Mouse (Mus musculus): Measurements from ENCODE around the gene Pfdn6.

Gene Pfdn6

GRCm38 (mm10) chr17:33940206-33940805 is at the start of gene Pfdn6, which contains the start of gene Wdr46:
Gene Pfdn6, minus strand, starts transcription at chr17:33940343.
Gene Wdr46, plus strand, starts transcription at chr17:33940660.
- peak; percentile 74 to 85 for DNase-seq (ENCODE audit: low spot score in 2 of 2)

DNA sequence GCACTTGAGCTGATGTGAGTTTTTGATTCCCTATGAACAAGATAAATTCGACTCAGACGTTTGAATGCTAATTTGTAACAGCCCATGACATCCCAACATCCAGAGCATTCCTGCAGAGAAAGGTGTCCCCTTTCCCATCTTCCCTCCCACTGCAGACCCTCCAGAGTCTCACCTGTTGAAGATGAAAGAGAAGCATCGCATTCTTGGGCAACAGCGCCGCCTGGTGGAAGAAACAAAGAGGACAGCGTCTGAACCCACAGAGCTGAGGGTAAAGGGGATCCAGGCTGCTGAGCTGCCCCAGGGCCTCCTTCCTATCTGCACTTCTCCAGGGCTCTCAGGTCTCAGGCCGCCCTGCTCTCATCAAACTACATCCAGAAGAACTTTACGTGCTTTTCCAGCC is 42.0 kb upstream of the Pfdn6 start:
- DNase-seq (ENCODE audit: low spot score in 2 of 2) = peak; percentile 56 to 81

GRCm38 (mm10) chr17:33981192-33981909 is 41.2 kb upstream of the Pfdn6 start:
- DNase-seq (ENCODE audit: low spot score in 2 of 2) = peak; percentile 83

- no peak for DNase-seq (ENCODE audit: low spot score in 2 of 2)
Measured at GRCm38 (mm10) chr17:33980181-33981035, 40.3 kb upstream of the Pfdn6 start.

- DNase-seq (ENCODE audit: low spot score in 2 of 2) = no peak
Measured at GRCm38 (mm10) chr17:33979512-33980050, 39.4 kb upstream of the Pfdn6 start.

DNA sequence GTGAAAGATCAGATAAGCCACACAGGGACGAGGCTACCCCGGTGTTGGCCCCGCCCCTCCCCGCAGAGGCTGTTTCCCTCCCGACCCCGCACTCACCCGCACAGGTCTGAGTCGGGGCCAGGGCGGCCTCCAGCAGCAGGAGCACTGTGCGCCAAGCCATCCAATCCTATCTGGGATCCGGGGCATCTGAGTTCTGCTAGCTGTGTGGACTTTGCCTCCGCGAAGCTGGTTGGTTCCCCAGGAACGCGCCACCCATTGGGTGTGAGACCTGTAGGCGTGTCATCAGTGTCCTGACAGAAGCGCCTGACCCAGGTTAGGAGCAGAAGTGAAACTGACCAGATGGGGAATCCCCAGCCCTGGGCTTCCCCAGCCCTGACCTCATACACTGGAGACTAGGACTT is 38.5 kb upstream of the Pfdn6 start:
- DNase-seq (ENCODE audit: low spot score in 2 of 2) = no peak

DNA sequence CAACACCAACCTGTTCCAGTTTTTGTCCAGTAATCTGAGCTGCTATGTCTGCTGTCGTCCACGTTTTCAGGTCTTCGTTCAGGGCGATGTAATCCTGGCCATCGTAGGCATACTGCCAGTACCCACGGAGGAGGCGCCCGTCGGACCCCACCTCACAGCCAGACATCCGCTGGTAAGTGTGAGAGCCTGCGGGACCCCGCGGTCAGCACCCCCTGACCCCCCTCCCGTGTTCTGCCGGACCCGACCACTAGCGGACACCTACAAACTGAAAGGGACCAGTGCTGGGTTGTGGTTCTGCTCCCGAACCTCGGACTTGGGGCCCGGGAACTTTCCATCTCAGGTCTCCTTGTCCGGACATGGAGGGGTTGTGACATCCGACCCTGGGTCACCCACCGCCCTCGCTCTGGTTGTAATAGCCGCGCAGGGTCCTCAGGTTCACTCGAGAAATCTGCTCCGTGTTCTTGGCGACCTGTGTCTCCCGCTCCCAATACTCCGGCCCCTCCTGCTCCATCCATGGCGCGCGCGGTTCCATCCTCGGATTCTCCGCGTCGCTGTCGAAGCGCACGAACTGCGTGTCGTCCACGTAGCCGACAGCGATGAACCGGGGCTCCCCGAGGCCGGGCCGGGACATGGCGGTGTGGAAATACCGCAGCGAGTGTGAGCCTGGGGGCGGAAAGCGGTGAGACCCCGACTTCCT is 37.9 kb upstream of the Pfdn6 start:
- no peak for DNase-seq (ENCODE audit: low spot score in 2 of 2)

GRCm38 (mm10) chr17:33973572-33973971 is 33.4 kb upstream of the Pfdn6 start:
- no peak for DNase-seq (ENCODE audit: low spot score in 2 of 2)

DNA sequence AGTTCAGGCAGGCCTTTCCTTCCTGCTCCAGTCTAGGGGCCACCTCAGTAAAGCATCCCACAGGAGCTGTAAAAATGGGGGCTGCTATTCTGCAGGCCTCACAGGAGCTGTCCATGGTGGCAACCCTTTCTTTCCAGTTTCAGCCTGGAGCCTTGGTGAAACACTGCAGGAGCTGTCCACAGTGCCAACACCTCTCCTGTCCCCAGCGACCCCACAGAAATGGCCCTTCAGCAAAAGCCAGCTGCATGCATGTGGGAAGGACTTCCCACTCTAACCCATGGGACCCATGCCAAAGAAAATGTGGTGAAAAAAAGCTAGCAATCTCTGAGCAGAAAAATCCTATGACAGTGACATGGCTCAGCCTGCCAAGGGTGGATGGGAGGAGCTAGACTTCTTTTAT is 32.5 kb upstream of the Pfdn6 start:
- no peak for DNase-seq (ENCODE audit: low spot score in 2 of 2)

DNA sequence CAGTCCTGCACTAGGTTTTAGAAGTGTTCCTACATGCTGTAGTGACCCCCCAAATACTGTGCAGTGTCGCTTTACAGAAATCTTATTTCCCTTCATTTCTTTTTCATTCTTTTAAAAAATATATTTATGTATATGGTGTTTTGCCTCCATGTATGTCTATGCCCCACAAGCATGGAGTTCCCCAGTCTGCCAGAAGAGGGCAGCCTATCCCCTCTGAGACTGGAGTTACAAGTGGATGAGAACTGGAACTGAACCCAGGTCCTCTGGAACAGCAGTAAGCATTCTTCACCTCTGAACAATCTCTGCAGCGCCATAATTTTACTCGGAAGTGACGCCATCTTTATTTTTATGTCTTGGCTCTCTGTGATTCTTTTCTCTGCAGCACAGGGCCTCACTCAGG is 29.3 kb upstream of the Pfdn6 start:
- DNase-seq (ENCODE audit: low spot score in 2 of 2) = no peak

DNA sequence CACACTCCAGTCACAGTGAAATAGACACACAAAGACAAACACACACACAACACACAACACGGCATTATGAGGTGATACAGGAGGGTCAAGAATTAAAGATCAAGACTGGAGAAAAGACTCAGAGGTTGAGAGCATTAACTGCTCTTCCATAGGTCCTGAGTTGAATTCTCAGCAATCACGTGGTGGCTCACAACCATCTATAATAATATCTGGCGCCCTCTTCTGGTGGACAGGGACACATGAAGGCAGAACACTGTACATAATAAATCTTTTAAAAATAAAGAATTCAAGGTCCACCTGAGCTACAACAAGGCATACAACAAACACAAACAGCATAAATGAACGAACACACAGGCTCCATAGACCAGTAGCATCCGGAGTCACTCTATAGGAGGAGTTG is 28.8 kb upstream of the Pfdn6 start:
- DNase-seq (ENCODE audit: low spot score in 2 of 2) = peak in 1 of 2 experiments; percentile 83

DNA sequence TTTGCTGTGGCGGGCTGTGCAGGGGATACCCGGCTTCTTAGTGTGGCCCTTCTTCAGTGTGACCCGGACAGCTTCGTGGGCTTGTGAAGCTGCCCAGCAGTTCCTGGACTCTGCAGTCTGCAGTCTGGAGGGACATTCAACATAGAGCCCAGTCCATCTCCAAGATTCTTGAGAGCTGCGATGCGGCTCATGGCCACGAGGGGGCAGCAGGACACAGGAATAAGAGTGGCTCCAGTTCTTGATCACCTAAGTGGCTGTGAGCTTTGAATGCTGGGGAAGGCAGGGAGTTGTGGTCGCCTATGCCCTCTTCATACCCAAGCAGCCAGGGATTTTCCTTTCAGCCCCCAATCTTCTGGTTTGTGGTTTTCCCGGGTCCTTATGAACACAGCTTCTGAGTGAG is 28.3 kb upstream of the Pfdn6 start:
- peak in 1 of 2 experiments; percentile 72 for DNase-seq (ENCODE audit: low spot score in 2 of 2)

GRCm38 (mm10) chr17:33965846-33966550 is 25.9 kb upstream of the Pfdn6 start:
- no peak for DNase-seq (ENCODE audit: low spot score in 2 of 2)

GRCm38 (mm10) chr17:33965082-33965845 is 25.1 kb upstream of the Pfdn6 start:
- no peak for DNase-seq (ENCODE audit: low spot score in 2 of 2)

DNA sequence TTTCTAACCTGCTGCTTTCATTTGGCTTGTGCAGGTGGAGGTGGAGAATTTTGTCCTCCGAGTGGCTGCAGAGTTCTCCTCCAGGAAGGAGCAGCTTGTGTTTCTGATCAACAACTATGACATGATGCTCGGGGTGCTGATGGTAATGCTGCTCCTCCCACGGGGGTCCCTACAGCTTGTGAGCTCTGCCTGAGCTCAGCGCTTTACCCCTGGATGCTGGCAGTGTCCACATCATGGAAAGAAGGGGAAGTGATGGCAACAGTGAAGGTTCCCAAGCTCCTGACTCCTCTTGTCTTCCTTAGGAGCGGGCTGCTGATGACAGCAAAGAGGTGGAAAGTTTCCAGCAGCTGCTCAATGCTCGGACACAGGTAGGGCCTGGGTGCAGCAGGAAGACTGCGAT is 22.7 kb upstream of the Pfdn6 start:
- no peak for DNase-seq (ENCODE audit: low spot score in 2 of 2)

DNA sequence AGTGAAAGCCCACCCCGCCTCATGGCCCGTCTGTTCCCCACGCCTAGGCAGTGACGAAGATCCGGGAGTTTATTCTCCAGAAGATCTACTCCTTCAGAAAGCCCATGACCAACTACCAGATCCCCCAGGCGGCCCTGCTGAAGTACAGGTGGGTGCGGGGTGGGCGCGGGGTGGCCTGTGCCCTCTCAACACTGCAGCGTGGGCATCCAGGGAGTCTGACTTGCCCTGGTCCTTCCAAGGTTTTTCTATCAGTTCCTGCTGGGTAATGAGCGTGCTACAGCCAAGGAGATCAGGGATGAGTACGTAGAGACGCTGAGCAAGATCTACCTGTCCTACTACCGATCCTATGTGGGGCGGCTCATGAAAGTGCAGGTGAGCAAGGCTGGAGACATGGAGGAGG is 19.8 kb upstream of the Pfdn6 start:
- no peak for DNase-seq (ENCODE audit: low spot score in 2 of 2)

DNA sequence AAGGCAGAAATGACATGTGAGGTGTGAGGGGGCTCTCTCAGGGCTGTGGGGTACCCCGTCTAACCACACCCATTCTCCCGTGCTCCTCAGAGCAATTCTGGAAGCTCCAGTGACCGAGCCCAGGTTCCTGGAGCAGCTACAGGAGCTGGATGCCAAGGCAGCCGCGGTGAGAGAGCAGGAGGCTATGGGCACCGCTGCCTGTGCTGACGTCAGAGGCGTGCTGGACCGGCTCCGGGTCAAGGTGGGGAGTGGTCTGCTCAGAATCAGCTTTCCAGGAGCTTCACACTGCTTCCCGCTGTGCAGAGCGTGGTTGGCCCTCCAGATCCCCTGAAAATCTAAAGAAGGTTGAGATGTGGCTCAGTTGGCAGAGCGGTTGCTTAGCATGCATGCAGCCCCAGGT is 19.0 kb upstream of the Pfdn6 start:
- no peak for DNase-seq (ENCODE audit: low spot score in 2 of 2)

- no peak for DNase-seq (ENCODE audit: low spot score in 2 of 2)
Measured at GRCm38 (mm10) chr17:33958451-33958850, 18.3 kb upstream of the Pfdn6 start.

DNA sequence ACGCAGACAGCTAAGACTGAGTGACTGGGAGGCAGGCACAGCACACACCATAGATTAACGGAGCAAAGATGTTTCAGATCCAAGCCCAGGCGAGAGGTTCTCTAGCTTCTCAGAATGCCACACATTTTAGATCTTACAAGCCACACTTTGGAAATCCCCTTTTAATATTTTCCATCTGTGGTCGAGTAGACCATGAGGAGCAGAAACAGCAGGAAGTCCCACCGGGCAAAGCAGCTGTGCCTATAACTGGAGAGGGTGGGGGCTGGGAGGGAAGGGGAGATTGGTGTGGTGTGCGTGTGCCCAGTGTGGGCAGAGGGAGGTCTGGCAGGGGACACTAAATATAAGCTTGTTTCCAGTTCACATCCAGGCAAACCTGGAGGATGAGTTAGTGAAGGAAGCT is 17.4 kb upstream of the Pfdn6 start:
- DNase-seq (ENCODE audit: low spot score in 2 of 2) = no peak

GRCm38 (mm10) chr17:33956336-33956735 is 16.2 kb upstream of the Pfdn6 start:
- no peak for DNase-seq (ENCODE audit: low spot score in 2 of 2)
